Comparison of ENCODE assay signal across 8 mouse cellular contexts in genomic region chr11:98022253-98022554, GRCm38 (mm10). TPM values are rescaled to one million over a fixed set of nuclear protein-coding genes. Genes with fewer than 3 reads are reported as not detected.
A peak's percentile ranks its signal among the peaks of the same experiment; 100 is the strongest.
DNase-seq lines count a peak whose midpoint lies in the region; ATAC-seq and TF ChIP-seq lines count a peak whose summit lies in the region.

No protein-coding gene starts in this region.

- H3K27ac ChIP-seq in kidney, postnatal 0 days, result peak overlapping the region; percentile 95
- H3K27ac ChIP-seq in embryonic facial prominence, embryonic 10.5 days (replicated peaks), result peak overlapping the region; percentile 94
- H3K27ac ChIP-seq in hindbrain, embryonic 15.5 days (replicated peaks), result peak overlapping the region; percentile 93
- peak overlapping the region; percentile 97 for H3K27ac ChIP-seq in midbrain, embryonic 14.5 days (replicated peaks; ENCODE audit: low read depth, low read length)

- peaks cover 10% of the 10 kb centered on the region; the same call in 1 of the 2 replicates for H3K36me3 ChIP-seq in kidney, postnatal 0 days (ENCODE audit: insufficient read depth, low read length)
- H3K36me3 ChIP-seq in embryonic facial prominence, embryonic 10.5 days (replicated peaks), result peaks cover 11% of the 10 kb centered on the region
- peaks cover 12% of the 10 kb centered on the region for H3K36me3 ChIP-seq in hindbrain, embryonic 15.5 days
- peaks cover 17% of the 10 kb centered on the region for H3K36me3 ChIP-seq in midbrain, embryonic 14.5 days (ENCODE audit: control insufficient read depth, insufficient read depth, low read length)

- DNase-seq in kidney, postnatal 0 days (ENCODE audit: low spot score), result no peak
- no peak for DNase-seq in kidney, postnatal 36 days
- no peak for DNase-seq in embryonic facial prominence, embryonic 10.5 days (ENCODE audit: low spot score)
- no peak for DNase-seq in midbrain, embryonic 14.5 days
- no peak for DNase-seq in thymus, postnatal 25 days
- no peak for DNase-seq in gastrocnemius, adult 18-20 months (ENCODE audit: low spot score)
- no peak for DNase-seq in frontal cortex, postnatal 14 days (ENCODE audit: low spot score in 2 of 2)

- peak overlapping the region; percentile 71 for H3K4me3 ChIP-seq in kidney, postnatal 0 days (replicated peaks; ENCODE audit: low read depth, low read length)
- peak overlapping the region; percentile 87 for H3K4me3 ChIP-seq in embryonic facial prominence, embryonic 10.5 days
- H3K4me3 ChIP-seq in hindbrain, embryonic 15.5 days, result peak overlapping the region; percentile 75
- H3K4me3 ChIP-seq in midbrain, embryonic 14.5 days (replicated peaks; ENCODE audit: low read depth, low read length), result peak overlapping the region; percentile 94

- TF ChIP-seq CTCF in kidney, postnatal 0 days (IDR thresholded peaks at IDR 0.05; ENCODE audit: low read depth), result no peak

- ATAC-seq in kidney, postnatal 0 days (replicated peaks; ENCODE audit: low FRiP score, low read depth), result peak; percentile 15
- peak; percentile 35 for ATAC-seq in hindbrain, embryonic 15.5 days (ENCODE audit: low FRiP score, low read depth)
- peak; percentile 35; the same call in 1 of the 2 replicates for ATAC-seq in midbrain, embryonic 14.5 days (ENCODE audit: low FRiP score, low TSS enrichment)

- H3K4me1 ChIP-seq in kidney, postnatal 0 days (replicated peaks; ENCODE audit: insufficient read depth, low read length), result peaks cover 15% of the 10 kb centered on the region
- H3K4me1 ChIP-seq in embryonic facial prominence, embryonic 10.5 days, result peaks cover 64% of the 10 kb centered on the region
- peaks cover 48% of the 10 kb centered on the region for H3K4me1 ChIP-seq in hindbrain, embryonic 15.5 days (replicated peaks)
- H3K4me1 ChIP-seq in midbrain, embryonic 14.5 days (ENCODE audit: control insufficient read depth, insufficient read depth, low read length), result peaks cover 42% of the 10 kb centered on the region

- no peaks in the 10 kb centered on the region for H3K9me3 ChIP-seq in kidney, postnatal 0 days (replicated peaks; ENCODE audit: low read length)
- H3K9me3 ChIP-seq in embryonic facial prominence, embryonic 10.5 days, result no peaks in the 10 kb centered on the region
- H3K9me3 ChIP-seq in hindbrain, embryonic 15.5 days, result no peaks in the 10 kb centered on the region
- no peaks in the 10 kb centered on the region for H3K9me3 ChIP-seq in midbrain, embryonic 14.5 days (ENCODE audit: control insufficient read depth, low read length)

- peak overlapping the region; percentile 81 for H3K9ac ChIP-seq in kidney, postnatal 0 days (ENCODE audit: low read depth, low read length)
- peak overlapping the region; percentile 85 for H3K9ac ChIP-seq in hindbrain, embryonic 15.5 days
- H3K9ac ChIP-seq in midbrain, embryonic 14.5 days (replicated peaks; ENCODE audit: low read length), result peak overlapping the region; percentile 95

- peak overlapping the region; percentile 96 for H3K4me2 ChIP-seq in kidney, postnatal 0 days (ENCODE audit: low read length)
- peak overlapping the region; percentile 82 for H3K4me2 ChIP-seq in hindbrain, embryonic 15.5 days
- peak overlapping the region; percentile 73 for H3K4me2 ChIP-seq in midbrain, embryonic 14.5 days (ENCODE audit: low read length)

- no peaks in the 10 kb centered on the region for H3K27me3 ChIP-seq in kidney, postnatal 0 days (ENCODE audit: insufficient read depth, low read length)
- H3K27me3 ChIP-seq in embryonic facial prominence, embryonic 10.5 days (replicated peaks; ENCODE audit: low read depth, poor library complexity, severe bottlenecking), result peaks cover 26% of the 10 kb centered on the region
- no peaks in the 10 kb centered on the region for H3K27me3 ChIP-seq in hindbrain, embryonic 15.5 days
- H3K27me3 ChIP-seq in midbrain, embryonic 14.5 days (ENCODE audit: control insufficient read depth, insufficient read depth, low read length), result no peaks in the 10 kb centered on the region

- 2% methylated on average over 23 of the region's 23 CpGs for WGBS in kidney, postnatal 0 days
- WGBS in embryonic facial prominence, embryonic 10.5 days, result under 1% methylated on average over 23 of the region's 23 CpGs
- under 1% methylated on average over 23 of the region's 23 CpGs for WGBS in hindbrain, embryonic 15.5 days
- under 1% methylated on average over 22 of the region's 23 CpGs for WGBS in midbrain, embryonic 14.5 days

RNA-seq across cellular contexts. Expression of gene Cacnb1, which starts 0.6 kb away (rescaled TPM):
- 8.8 and 9.0 TPM in 2 replicates for polyA plus RNA-seq in kidney, postnatal 0 days (2015; fragmentation: Nextera tagmentation; extraction: Ambion mirVana)
- polyA plus RNA-seq in embryonic facial prominence, embryonic 10.5 days (2016; fragmentation: Nextera tagmentation; extraction: Ambion mirVana), result 5.3 and 5.7 TPM in 2 replicates
- polyA plus RNA-seq in hindbrain, embryonic 15.5 days (2015; fragmentation: Nextera tagmentation; extraction: Ambion mirVana), result 62.2 and 70.1 TPM in 2 replicates
- 40.6 and 61.2 TPM in 2 replicates for polyA plus RNA-seq in midbrain, embryonic 14.5 days (2014; fragmentation: Nextera tagmentation; extraction: Ambion mirVana)
- total RNA-seq in gastrocnemius, adult 18-20 months (2021), result 100 to 1,000 TPM; 167 to 198 TPM

RNA-seq across cellular contexts. Expression of gene Rpl19, which starts 4.3 kb away (rescaled TPM):
- 1,072 and 1,182 TPM in 2 replicates for polyA plus RNA-seq in kidney, postnatal 0 days (2015; fragmentation: Nextera tagmentation; extraction: Ambion mirVana)
- polyA plus RNA-seq in embryonic facial prominence, embryonic 10.5 days (2016; fragmentation: Nextera tagmentation; extraction: Ambion mirVana), result 1,206 and 1,219 TPM in 2 replicates
- 632 and 657 TPM in 2 replicates for polyA plus RNA-seq in hindbrain, embryonic 15.5 days (2015; fragmentation: Nextera tagmentation; extraction: Ambion mirVana)
- polyA plus RNA-seq in midbrain, embryonic 14.5 days (2014; fragmentation: Nextera tagmentation; extraction: Ambion mirVana), result 685 and 710 TPM in 2 replicates
- 100 to 1,000 TPM; 457 to 462 TPM for total RNA-seq in gastrocnemius, adult 18-20 months (2021)

RNA-seq across cellular contexts. Expression of gene Arl5c, which starts 26.2 kb away (rescaled TPM):
- 2.0 and 3.1 TPM in 2 replicates for polyA plus RNA-seq in kidney, postnatal 0 days (2015; fragmentation: Nextera tagmentation; extraction: Ambion mirVana)
- polyA plus RNA-seq in embryonic facial prominence, embryonic 10.5 days (2016; fragmentation: Nextera tagmentation; extraction: Ambion mirVana), result 15.6 and 19.2 TPM in 2 replicates
- polyA plus RNA-seq in hindbrain, embryonic 15.5 days (2015; fragmentation: Nextera tagmentation; extraction: Ambion mirVana), result 12.9 and 13.7 TPM in 2 replicates
- 7.1 and 12.1 TPM in 2 replicates for polyA plus RNA-seq in midbrain, embryonic 14.5 days (2014; fragmentation: Nextera tagmentation; extraction: Ambion mirVana)
- under 1 TPM in 1 of 2 experiments, not detected in 1; 0.26 TPM for total RNA-seq in gastrocnemius, adult 18-20 months (2021)

RNA-seq across cellular contexts. Expression of gene Stac2, which starts 31.1 kb away (rescaled TPM):
- polyA plus RNA-seq in kidney, postnatal 0 days (2015; fragmentation: Nextera tagmentation; extraction: Ambion mirVana), result 1.6 and 2.0 TPM in 2 replicates
- 0.25 and 0.47 TPM in 2 replicates for polyA plus RNA-seq in embryonic facial prominence, embryonic 10.5 days (2016; fragmentation: Nextera tagmentation; extraction: Ambion mirVana)
- polyA plus RNA-seq in hindbrain, embryonic 15.5 days (2015; fragmentation: Nextera tagmentation; extraction: Ambion mirVana), result 6.4 and 9.7 TPM in 2 replicates
- 2.9 and 4.1 TPM in 2 replicates for polyA plus RNA-seq in midbrain, embryonic 14.5 days (2014; fragmentation: Nextera tagmentation; extraction: Ambion mirVana)
- total RNA-seq in gastrocnemius, adult 18-20 months (2021), result under 1 TPM; 0.14 to 0.16 TPM

RNA-seq across cellular contexts. Expression of gene Plxdc1, which starts 36.0 kb away (rescaled TPM):
- 1.8 and 2.1 TPM in 2 replicates for polyA plus RNA-seq in kidney, postnatal 0 days (2015; fragmentation: Nextera tagmentation; extraction: Ambion mirVana)
- polyA plus RNA-seq in embryonic facial prominence, embryonic 10.5 days (2016; fragmentation: Nextera tagmentation; extraction: Ambion mirVana), result 0.07 and 0.13 TPM in 2 replicates
- 1.4 and 1.5 TPM in 2 replicates for polyA plus RNA-seq in hindbrain, embryonic 15.5 days (2015; fragmentation: Nextera tagmentation; extraction: Ambion mirVana)
- 0.96 and 1.2 TPM in 2 replicates for polyA plus RNA-seq in midbrain, embryonic 14.5 days (2014; fragmentation: Nextera tagmentation; extraction: Ambion mirVana)
- total RNA-seq in gastrocnemius, adult 18-20 months (2021), result 1 to 10 TPM; 2.1 to 2.6 TPM
